Mouse (Mus musculus) ES-E14 (cell line): ENCODE measurements around the gene Xpo1.

Experiments used
- MAFK ChIP-seq: IDR thresholded peaks from 2 replicates; pipeline ENCODE4 v1.6.1; 2014; ENCODE audit warnings: mild to moderate bottlenecking, low read depth, low read length, inconsistent platforms; ENCODE audit not compliant: insufficient read depth
- ZC3H11A ChIP-seq: IDR thresholded peaks from 2 replicates; pipeline ENCODE4 v1.6.1; 2012; ENCODE audit warnings: low read depth, mild to moderate bottlenecking, inconsistent platforms, low read length, borderline replicate concordance

DNA sequence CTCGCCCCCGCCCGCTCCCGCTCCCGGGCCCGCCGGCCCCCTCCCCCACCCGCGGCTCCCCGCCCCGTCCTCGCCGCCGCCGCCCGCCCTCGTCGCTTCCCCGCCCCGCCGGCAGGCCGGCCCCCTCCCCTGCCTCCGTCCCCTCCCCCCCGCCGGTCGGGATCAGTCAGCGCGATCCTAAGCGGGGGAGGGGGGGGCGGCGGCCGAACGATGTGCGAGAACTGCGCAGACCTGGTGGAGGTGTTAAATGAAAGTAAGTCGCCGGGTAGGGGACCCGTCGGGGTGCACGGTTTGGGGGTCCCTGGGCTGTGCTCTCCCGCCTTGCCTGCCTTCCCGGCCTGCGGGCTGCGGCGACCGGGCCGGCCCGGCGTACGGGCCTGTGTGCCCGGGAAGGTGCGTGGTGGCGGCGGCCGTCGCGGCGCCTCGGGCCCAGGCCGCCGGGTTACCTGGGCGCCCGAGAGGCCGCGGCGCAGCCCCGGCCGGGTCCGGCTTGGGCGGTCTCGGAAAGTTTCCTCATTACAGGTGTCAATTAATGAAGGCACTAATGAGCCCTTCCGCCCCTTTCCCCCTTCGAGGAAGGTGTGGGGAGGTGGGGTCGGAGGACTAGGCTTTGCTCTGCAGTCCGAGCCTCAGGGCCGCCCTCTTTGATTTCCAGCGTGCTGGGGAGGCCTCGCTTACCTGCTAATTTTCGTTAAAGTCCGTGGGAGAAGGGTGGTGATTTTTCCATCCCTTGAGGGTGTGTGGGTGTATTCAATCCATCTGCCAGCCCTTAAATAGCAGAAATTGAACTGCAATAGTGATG is 51.1 kb downstream of the Xpo1 start, which contains the start of gene Usp34:
- no peak for TF ChIP-seq MAFK
- no peak for TF ChIP-seq ZC3H11A
